Mouse (Mus musculus) thymus, postnatal 4 days (tissue): ENCODE measurements at regions not wholly inside any gene's neighbourhood (a gene's known extent, or its start where the extent isn't known, plus 50 kb on each side); places are given as distances from the start of the nearest gene placed in this dataset.

Source experiments
- DNase-seq: peaks from one replicate; pipeline ENCODE4 v3.0.0; 2021

DNA sequence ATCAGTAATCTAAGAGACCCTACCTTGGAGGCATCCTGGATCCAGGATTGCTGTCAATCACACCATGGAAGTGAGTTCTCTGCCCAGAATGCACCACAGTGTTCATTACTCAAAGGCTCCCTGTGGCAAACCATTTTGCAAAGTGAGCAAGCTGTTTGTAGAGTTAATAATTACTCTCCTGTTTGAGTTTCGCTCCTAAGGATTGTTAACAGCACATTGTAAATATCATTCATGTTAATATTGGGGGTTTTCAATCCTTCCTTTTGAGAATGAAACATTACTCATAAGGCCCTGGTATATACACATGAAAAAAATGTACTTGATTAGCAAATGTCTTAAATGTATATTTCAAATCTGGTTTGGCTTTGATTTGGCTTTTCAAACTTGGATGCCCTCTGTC lies 58.1 kb upstream of the Clstn2 start:
- DNase-seq = no peak

DNA sequence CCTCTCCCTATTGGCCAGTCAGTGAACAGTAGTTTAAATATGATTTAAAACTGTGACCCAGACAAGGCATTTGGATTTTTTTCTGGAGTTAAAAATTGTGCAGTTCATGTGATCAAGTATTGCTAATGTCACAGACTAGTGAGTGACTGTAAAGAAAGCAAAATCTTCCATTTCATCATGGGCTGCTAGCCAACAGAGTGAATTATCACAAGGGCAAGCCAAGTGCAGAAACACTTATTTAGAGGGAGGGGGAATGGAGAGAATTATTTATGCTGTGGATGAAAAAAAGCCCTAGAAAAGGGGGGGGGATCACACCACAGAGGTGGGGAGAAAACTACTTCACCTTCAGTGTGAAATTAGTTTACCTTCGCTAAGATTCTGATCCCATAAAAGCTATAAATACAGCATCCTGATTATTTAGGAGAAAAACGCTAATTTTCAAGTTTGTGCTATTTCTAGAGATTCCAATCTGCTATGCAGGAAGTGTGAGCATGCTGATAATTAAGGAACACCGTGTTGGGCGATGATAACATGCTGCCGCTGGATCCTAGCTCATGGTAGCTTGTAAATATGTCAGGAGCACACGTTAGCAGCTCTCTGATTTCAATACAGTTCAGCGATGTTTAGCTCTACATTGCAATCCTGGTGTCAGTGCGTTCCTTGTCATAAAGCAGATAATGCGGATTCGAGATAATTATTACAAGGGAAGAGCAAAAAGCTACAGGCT lies 62.2 kb upstream of the Clstn2 start:
- DNase-seq = no peak

DNA sequence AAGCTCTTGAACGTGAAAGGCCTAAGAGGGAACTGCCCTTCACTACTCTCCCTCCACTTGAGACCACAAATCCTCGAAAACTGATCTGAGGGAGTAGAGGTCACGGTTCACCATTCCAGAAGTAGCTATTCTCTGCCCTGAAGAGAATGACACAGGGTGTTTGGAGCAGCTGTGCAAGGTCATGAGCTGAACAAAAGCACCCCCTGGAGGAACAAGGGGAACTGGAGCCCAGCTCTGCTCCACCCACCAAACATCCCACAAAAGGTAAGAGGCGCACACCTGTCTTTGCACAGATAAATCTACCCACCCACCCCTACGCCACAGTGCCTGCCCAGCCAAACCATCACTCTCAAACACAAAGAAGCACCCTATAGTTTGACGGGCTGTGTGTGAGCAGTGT lies 90.4 kb upstream of the Clstn2 start:
- no peak for DNase-seq

GRCm38 (mm10) chr9:98129596-98129995 lies 96.6 kb upstream of the Clstn2 start:
- DNase-seq = no peak

- no peak for DNase-seq
Measured at GRCm38 (mm10) chr9:98130849-98131248, 97.9 kb upstream of the Clstn2 start.

- DNase-seq = no peak
Measured at GRCm38 (mm10) chr9:98140546-98140945, 107.6 kb upstream of the Clstn2 start.

GRCm38 (mm10) chr9:98142121-98142520 lies 109.1 kb upstream of the Clstn2 start:
- no peak for DNase-seq

DNA sequence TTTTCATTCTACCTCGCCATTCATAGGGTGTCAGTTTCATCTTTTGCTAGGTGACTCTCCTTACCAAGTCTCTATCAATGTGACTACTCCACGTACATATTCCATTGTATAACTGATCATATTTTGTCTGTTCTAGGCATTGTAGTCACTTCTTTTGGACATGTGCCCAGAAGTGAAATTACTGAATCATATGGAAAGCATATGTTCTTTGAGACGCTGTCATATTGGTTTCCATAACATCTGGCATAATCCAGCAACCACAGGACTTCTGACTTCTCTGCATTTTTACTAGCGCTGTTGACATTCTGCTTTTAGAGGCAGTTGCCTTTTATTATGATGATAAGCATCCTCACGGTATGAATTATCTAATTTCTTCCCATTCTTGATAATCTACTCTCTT lies 113.9 kb upstream of the Clstn2 start:
- no peak for DNase-seq

- DNase-seq = no peak
Measured at GRCm38 (mm10) chr9:98158421-98158820, 125.4 kb upstream of the Clstn2 start.

DNA sequence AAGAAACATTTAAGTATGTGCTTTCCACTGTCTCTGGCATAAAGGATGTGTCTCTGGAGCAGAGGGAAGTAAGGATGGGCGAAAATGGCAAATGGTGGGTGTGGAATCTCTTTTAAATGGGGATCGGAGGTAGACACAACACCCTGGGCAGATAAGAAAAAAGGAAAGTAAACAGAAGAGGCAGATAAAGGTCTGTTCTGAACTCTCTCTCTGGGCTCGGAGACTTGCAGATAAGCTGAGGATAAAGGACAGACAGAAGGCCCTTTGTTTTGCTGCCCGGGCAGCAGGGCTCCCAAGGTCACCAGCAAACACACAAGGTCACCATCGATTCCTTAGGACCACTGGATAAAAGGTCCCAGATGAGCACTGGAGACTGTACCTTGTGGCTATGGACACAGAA lies 122.7 kb upstream of the Nmnat3 start:
- DNase-seq = no peak

- no peak for DNase-seq
Measured at GRCm38 (mm10) chr9:98174056-98174455, 113.2 kb upstream of the Nmnat3 start.

GRCm38 (mm10) chr9:98176701-98177380 lies 110.4 kb upstream of the Nmnat3 start:
- no peak for DNase-seq

GRCm38 (mm10) chr9:98180766-98181165 lies 106.5 kb upstream of the Nmnat3 start:
- no peak for DNase-seq

DNA sequence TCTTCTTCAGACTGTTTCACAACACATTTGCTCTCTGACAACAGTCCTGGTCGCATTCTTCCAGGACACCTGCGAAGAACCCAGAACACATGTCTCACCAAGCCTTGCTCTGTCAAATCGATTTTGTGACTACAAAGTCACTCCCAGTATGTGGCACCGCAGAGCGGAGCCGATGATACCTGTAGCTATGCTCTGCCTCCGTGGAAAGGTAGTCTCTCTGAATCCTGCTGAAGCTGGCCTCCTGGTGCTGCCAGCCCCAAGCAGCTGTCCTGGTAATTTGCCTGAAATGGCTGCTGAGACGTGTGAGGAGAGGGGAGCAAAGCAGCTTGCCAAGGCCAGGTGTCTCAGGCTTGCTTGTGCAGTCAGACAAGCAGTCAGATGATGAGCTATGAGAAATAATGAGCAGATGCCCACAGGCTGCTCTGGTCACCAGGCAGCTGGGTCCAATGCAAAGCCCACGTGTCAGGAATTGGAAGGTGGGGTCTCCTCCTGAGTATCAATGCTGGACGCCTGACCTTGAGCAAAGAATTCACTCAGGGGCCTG lies 100.4 kb upstream of the Nmnat3 start:
- DNase-seq = no peak

- DNase-seq = no peak
Measured at GRCm38 (mm10) chr9:98194356-98194755, 92.9 kb upstream of the Nmnat3 start.

- no peak for DNase-seq
Measured at GRCm38 (mm10) chr9:98218824-98219223, 68.4 kb upstream of the Nmnat3 start.

DNA sequence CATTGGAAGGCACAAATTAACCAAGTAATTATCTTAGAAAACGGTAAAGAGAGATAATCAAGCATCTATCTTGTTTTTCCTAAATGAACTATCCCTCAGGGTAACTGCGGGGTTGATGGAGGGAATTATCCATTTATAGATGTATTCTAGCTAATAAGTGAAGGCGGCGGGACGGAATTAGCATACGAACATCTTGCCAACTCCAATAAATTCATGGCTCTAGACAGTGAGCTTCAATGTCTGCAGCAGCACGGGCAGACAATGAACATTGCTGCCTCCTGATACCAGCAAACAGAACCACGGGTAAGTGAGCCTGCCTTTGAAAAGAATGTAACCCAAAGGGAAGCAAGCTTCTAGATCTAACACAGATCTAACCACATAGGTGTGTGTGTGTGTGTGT lies 66.9 kb upstream of the Nmnat3 start:
- no peak for DNase-seq

DNA sequence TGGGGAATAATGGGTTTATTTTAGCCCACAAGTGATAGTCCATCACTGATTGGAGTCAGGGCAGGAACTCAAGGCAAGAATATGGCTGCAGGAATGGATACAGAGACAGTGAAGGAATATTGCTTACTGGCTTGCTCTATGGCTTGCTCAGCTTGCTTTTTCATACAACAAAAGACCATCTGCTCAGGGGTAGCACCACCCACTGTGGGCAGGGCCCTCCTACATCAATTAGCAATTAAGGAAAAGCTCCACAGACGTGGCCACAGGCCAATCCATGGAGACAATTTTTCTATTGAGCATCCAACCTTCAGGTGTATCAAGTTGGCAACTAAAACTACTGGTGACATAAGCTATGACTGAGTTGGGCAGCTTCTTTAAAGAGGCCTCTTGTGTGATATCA lies 65.5 kb upstream of the Nmnat3 start:
- DNase-seq = no peak

GRCm38 (mm10) chr9:98228226-98228625 lies 59.0 kb upstream of the Nmnat3 start:
- DNase-seq = no peak

DNA sequence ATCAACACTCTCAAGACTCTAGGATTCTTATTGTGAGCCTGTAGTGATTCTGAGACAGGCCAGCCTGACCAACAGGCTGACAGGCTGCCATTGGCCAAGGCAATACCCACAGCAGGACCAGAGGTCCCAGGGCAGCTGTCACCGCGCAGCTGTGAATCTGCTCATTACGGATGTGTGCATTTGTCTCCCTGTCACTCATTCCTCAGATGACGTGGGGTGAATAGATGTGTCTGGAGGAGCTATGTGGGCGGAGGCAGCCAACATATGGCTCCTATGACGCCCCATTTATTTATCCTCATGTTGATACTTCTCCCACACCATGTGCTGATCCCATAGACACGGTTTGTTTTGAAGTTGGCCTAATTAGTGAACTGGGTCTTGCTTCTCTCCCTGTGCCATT lies 58.3 kb upstream of the Nmnat3 start:
- no peak for DNase-seq

- DNase-seq = peak; percentile 9
Measured at GRCm38 (mm10) chr9:98234731-98235130, 52.5 kb upstream of the Nmnat3 start.
